Mouse (Mus musculus) MEL (cell line): ENCODE results near the gene Pccb.

Experiments used
- EP300 ChIP-seq, 2 experiments: IDR thresholded peaks; 2 replicates each; pipeline ENCODE4 v1.6.1; 2011; ENCODE audit warnings: improper control_type of control experiment in 2 of 2, low read length in 2 of 2, low read depth in 1 of 2, mild to moderate bottlenecking in 1 of 2
- GABPA ChIP-seq: IDR thresholded peaks from 2 replicates; pipeline ENCODE4 v1.6.1; 2012; ENCODE audit warnings: low read depth, mild to moderate bottlenecking, inconsistent platforms, low read length, improper control_type of control experiment, moderate library complexity
- GATA1 ChIP-seq: IDR thresholded peaks from 2 replicates; pipeline ENCODE4 v1.6.1; 2011; ENCODE audit warnings: low read depth, low read length, improper control_type of control experiment
- MAFK ChIP-seq: IDR thresholded peaks from 2 replicates; pipeline ENCODE4 v1.6.1; 2011; ENCODE audit warnings: low read depth, mild to moderate bottlenecking, low read length, improper control_type of control experiment, borderline replicate concordance
- MAX ChIP-seq: IDR thresholded peaks from 2 replicates; pipeline ENCODE4 v1.6.1; 2011; ENCODE audit warnings: low read length, improper control_type of control experiment
- MAZ ChIP-seq: IDR thresholded peaks from 2 replicates; pipeline ENCODE4 v1.6.1; 2012; ENCODE audit warnings: low read depth, mild to moderate bottlenecking, inconsistent platforms, low read length, improper control_type of control experiment
- MXI1 ChIP-seq: IDR thresholded peaks from 2 replicates; pipeline ENCODE4 v1.6.1; 2011; ENCODE audit warnings: mild to moderate bottlenecking, low read depth, low read length, improper control_type of control experiment
- MYC ChIP-seq: IDR thresholded peaks from 2 replicates; pipeline ENCODE4 v1.6.1; 2011; ENCODE audit warnings: low read depth, mild to moderate bottlenecking, low read length, improper control_type of control experiment, moderate library complexity
- POLR2A ChIP-seq, 2 experiments: IDR thresholded peaks; 2 replicates each; pipeline ENCODE4 v1.6.1; 2011 to 2012; ENCODE audit warnings: low read length in 2 of 2, mild to moderate bottlenecking in 2 of 2, control low read depth in 1 of 2, improper control_type of control experiment in 1 of 2, low read depth in 1 of 2, moderate library complexity in 1 of 2; ENCODE audit not compliant: control insufficient read depth in 1 of 2, insufficient read depth in 1 of 2, poor library complexity in 1 of 2
- POLR2AphosphoS2 ChIP-seq: IDR thresholded peaks from 2 replicates; pipeline ENCODE4 v1.6.1; 2011; ENCODE audit warnings: low read length, improper control_type of control experiment
- RCOR1 ChIP-seq: IDR thresholded peaks from 2 replicates; pipeline ENCODE4 v1.6.1; 2012; ENCODE audit warnings: low read depth, mild to moderate bottlenecking, inconsistent platforms, low read length, improper control_type of control experiment
- SMC3 ChIP-seq: IDR thresholded peaks from 2 replicates; pipeline ENCODE4 v1.6.1; 2011; ENCODE audit warnings: low read depth, low read length, improper control_type of control experiment
- TCF12 ChIP-seq: IDR thresholded peaks from 2 replicates; pipeline ENCODE4 v1.6.1; 2014; ENCODE audit warnings: low read depth, mild to moderate bottlenecking, inconsistent platforms, low read length, improper control_type of control experiment, moderate library complexity
- ZKSCAN1 ChIP-seq: IDR thresholded peaks from 2 replicates; pipeline ENCODE4 v1.6.1; 2012; ENCODE audit warnings: low read depth, mild to moderate bottlenecking, inconsistent platforms, low read length, improper control_type of control experiment, moderate library complexity

DNA sequence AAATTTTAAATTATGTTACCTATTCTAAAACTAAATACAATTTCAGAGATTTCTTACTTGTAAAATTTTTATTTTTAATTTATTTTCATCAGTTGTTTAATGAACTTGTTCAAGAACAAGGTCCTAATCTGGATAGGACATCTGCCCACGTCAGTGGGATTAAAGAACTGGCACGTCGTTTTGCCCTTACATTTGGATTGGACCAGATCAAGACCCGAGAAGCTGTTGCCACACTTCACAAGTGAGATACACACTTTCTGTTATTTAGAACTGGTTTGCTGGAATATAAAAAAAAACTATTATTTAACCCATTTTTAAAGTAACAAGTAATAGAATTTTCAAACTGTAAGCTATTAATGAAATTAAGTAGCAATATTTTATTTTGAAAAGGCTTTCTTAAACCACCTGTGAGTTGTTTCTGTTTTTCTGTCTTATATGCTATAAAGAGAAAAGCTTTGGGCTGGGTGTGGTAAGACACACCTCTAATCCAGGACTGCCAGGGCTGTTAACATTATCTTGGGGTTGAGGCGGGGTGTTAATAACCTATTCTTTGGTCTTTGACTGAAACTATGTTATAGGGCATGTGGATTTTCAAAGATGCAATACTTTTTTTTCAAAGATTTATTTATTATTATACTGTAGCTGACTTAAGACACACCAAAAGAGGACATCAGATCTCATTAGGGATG is 89.9 kb downstream of the Pccb start:
- TF ChIP-seq MAZ (no peak), MXI1 (no peak), ZKSCAN1 (no peak), EP300 (IDR thresholded peaks at IDR 0.05; ENCODE audit: low read depth in 1 of 2, low read length in 2 of 2) (no peak), MAX (no peak), POLR2A (IDR thresholded peaks at IDR 0.05; ENCODE audit: control insufficient read depth in 1 of 2, insufficient read depth in 1 of 2, low read depth in 1 of 2, low read length in 2 of 2, poor library complexity in 1 of 2) (no peak), SMC3 (no peak), GATA1 (no peak), MYC (no peak), TCF12 (no peak), MAFK (no peak), POLR2AphosphoS2 (no peak), RCOR1 (no peak), GABPA (no peak)
